Mouse (Mus musculus) liver, embryonic 14.5 days (tissue): ENCODE data around the gene Pax3.

ENCODE experiments used
- CTCF ChIP-seq: IDR thresholded peaks from 2 replicates; pipeline ENCODE4 v1.5.1; 2016; ENCODE audit warnings: antibody characterized with exemption, low read depth, control low read depth
- EP300 ChIP-seq: IDR thresholded peaks from 2 replicates; pipeline ENCODE4 v1.6.1; 2016; ENCODE audit warnings: antibody characterized with exemption, low read depth

- TF ChIP-seq CTCF (no peak), EP300 (no peak)
Measured at GRCm38 (mm10) chr1:78191331-78191730, 5.6 kb downstream of the Pax3 start.
